ENCODE assay signal across 19 mouse cellular contexts in the genomic region with DNA sequence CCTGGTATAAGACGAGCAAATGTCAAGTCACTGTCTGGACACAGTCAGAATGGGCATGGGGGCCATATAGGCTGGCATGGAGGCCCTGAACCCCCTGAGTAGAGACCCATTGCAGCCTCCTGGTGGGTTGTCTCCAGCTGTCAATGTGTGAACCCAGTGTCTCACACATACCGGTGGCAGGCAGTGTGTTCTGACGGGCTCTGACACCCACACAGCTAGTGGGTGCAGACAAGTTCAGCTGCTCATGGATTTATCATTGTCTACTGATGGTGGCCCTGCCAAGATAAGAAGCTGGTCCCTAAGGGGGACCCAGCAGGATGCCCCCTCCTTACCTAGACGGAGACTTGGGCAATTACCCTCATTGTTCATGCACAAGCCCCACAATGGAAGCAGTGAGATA.
DNase-seq lines count a peak whose midpoint lies in the region; TF ChIP-seq lines count a peak whose summit lies in the region.
"Had no signal": no experiment of that assay in that cellular context is flagged by ENCODE, and none has a peak within 500 bp of the region (broad histone marks: within the 10 kb centered on the region; RNA-seq: fewer than 3 reads in every experiment).

No protein-coding gene starts in this region.

- no peak for TF ChIP-seq CTCF in gastrocnemius, adult 2 months (IDR thresholded peaks at IDR 0.05)

- intact Hi-C loops in gastrocnemius, adult 2 months (cut with DNase I) = no loop called here

- peak; percentile 13 to 29 for DNase-seq in layer of hippocampus, adult 8-10 months (ENCODE audit: low spot score in 2 of 2)
- no peak for DNase-seq in layer of hippocampus, adult 11-12 months (ENCODE audit: low spot score)
- DNase-seq in right cerebral cortex, adult 18-20 months = peak; percentile 48
- DNase-seq in right cerebral cortex, postnatal 25 days = no peak
- DNase-seq in retina, postnatal 1 day = peak; percentile 21
- no peak for DNase-seq in gastrocnemius, adult 2 months
- DNase-seq: adrenal gland, adult 8-10 months; adrenal gland, postnatal 25 days; cerebellum, adult 11 months; cerebellum, adult 2 months; cerebellum, adult 9-11 months; cerebellum, postnatal 25 days; forebrain, postnatal 0 days; gastrocnemius, postnatal 14 days; heart, adult 11 months had no signal

- no peak overlapping the region for H3K4me3 ChIP-seq in gastrocnemius, adult 2 months
- H3K4me3 ChIP-seq: embryonic facial prominence, embryonic 12.5 days; embryonic facial prominence, embryonic 15.5 days; hindbrain, embryonic 12.5 days; hindbrain, embryonic 15.5 days had no signal

- H3K27ac ChIP-seq in gastrocnemius, adult 2 months = no peak overlapping the region
- H3K27ac ChIP-seq: embryonic facial prominence, embryonic 12.5 days; embryonic facial prominence, embryonic 15.5 days; hindbrain, embryonic 12.5 days; hindbrain, embryonic 15.5 days had no signal

Comparison
In these comparisons a context has a peak if more than half of its experiments do, and no peak if none do; other contexts are left out.
1. DNase-seq: peak in layer of hippocampus, adult 8-10 months (2 of 2), right cerebral cortex, adult 18-20 months (single experiment) and retina, postnatal 1 day (single experiment); none in layer of hippocampus, adult 11-12 months (single experiment), right cerebral cortex, postnatal 25 days (single experiment) and gastrocnemius, adult 2 months (single experiment).